Mouse (Mus musculus) olfactory bulb, adult 2 months (tissue): Measurements from ENCODE around the gene Tdgf1.

Experiments
- CTCF ChIP-seq: fragments of 200-500 bp; IDR thresholded peaks from 2 replicates; pipeline ENCODE4 v1.5.1; 2012; ENCODE audit warnings: low read depth, mild to moderate bottlenecking, low read length, moderate library complexity; ENCODE audit not compliant: insufficient read depth
- POLR2A ChIP-seq: fragments of 200-500 bp; IDR thresholded peaks from 2 replicates; pipeline ENCODE4 v1.6.1; 2012; ENCODE audit warnings: mild to moderate bottlenecking, low read depth, low read length, moderate library complexity; ENCODE audit not compliant: insufficient read depth

- no peak for TF ChIP-seq CTCF
- TF ChIP-seq POLR2A, result no peak
Measured at GRCm38 (mm10) chr9:110899451-110900008, 46.4 kb downstream of the Tdgf1 start.
